Mouse (Mus musculus) CH12.LX (cell line): ENCODE results near the gene Dnase1l2.

Experiments
- CHD2 ChIP-seq: IDR thresholded peaks from 2 replicates; pipeline ENCODE4 v1.6.1; 2011; ENCODE audit warnings: low read length, improper control_type of control experiment
- CTCF ChIP-seq, 2 experiments: IDR thresholded peaks in 1 of 2; conservative IDR thresholded peaks in 1 of 2; 2 replicates each; pipeline ENCODE4 v1.5.1; 2011 to 2012; ENCODE audit warnings: low read depth in 2 of 2, low read length in 2 of 2, improper control_type of control experiment in 1 of 2, inconsistent platforms in 1 of 2, mild to moderate bottlenecking in 1 of 2, moderate library complexity in 1 of 2
- MAFK ChIP-seq: IDR thresholded peaks from 2 replicates; pipeline ENCODE4 v1.6.1; 2011; ENCODE audit warnings: low read length, improper control_type of control experiment; ENCODE audit not compliant: insufficient replicate concordance
- MAX ChIP-seq: IDR thresholded peaks from 2 replicates; pipeline ENCODE4 v1.6.1; 2011; ENCODE audit warnings: low read length, improper control_type of control experiment
- USF2 ChIP-seq: conservative IDR thresholded peaks from 2 replicates; pipeline ENCODE4 v1.6.1; 2011; ENCODE audit warnings: low read depth, low read length, improper control_type of control experiment
- ZKSCAN1 ChIP-seq: IDR thresholded peaks from 2 replicates; pipeline ENCODE4 v1.6.1; 2012; ENCODE audit warnings: low read depth, inconsistent platforms, low read length, improper control_type of control experiment, borderline replicate concordance

DNA sequence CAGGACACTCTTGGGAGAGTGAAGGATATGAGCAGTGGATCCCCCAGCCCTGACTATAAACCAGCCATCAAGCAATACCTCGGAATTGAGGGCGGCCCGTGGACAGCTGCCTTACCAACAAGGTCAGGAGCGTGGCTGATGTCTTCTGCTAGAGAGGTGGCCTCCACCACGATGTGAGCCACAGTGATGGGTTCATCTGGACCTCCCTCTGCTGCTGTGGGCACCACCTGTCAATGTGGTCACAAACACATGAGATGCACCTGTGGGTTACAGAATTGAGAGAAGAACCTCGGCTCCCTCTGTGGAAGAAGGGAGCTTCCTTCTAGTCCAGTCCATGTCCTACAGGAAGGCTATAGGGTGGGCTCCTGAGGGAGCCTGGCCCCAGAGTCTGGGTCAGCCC lies 6.6 kb upstream of the Dnase1l2 start:
- TF ChIP-seq CTCF (conservative IDR thresholded peaks at IDR 0.05 in 1 of 2, IDR thresholded peaks at IDR 0.05 in 1 of 2; ENCODE audit: low read depth in 2 of 2, low read length in 2 of 2) (no peak), USF2 (no peak), MAFK (no peak), ZKSCAN1 (no peak), MAX (no peak), CHD2 (no peak)
